Mouse (Mus musculus) liver, embryonic 14.5 days (tissue): ENCODE results near the gene Fam98a.

Experiments used
- CTCF ChIP-seq: IDR thresholded peaks from 2 replicates; pipeline ENCODE4 v1.5.1; 2016; ENCODE audit warnings: antibody characterized with exemption, low read depth, control low read depth
- EP300 ChIP-seq: IDR thresholded peaks from 2 replicates; pipeline ENCODE4 v1.6.1; 2016; ENCODE audit warnings: antibody characterized with exemption, low read depth

GRCm38 (mm10) chr17:75558041-75558440 lies 6.3 kb upstream of the Fam98a start:
- TF ChIP-seq CTCF, result no peak
- no peak for TF ChIP-seq EP300
